Mouse (Mus musculus): ENCODE measurements around the gene Ehhadh. TPM values are rescaled to one million over a fixed set of nuclear protein-coding genes. Genes with fewer than 3 reads are reported as not detected.

The Ehhadh gene
- total RNA-seq (2021): 1 to 10 TPM; 5.7 to 6.8 TPM
- long read RNA-seq, experiment 1, transcript Ehhadh-201 (7 exons, 2,981 nt): major isoform, 5 of 5 reads
- long read RNA-seq, experiment 1, partial matches to known transcripts: 0 of 5 reads
- long read RNA-seq, experiment 1, other reads (novel, unspliced or antisense): 0 of 5 reads
- long read RNA-seq, experiment 2, transcript Ehhadh-201 (7 exons, 2,981 nt): major isoform, 8 of 10 reads
- long read RNA-seq, experiment 2, partial matches to known transcripts: 0 of 10 reads
- long read RNA-seq, experiment 2, other reads (novel, unspliced or antisense): 2 of 10 reads

- peak; percentile 89 for DNase-seq
- Histone ChIP-seq H3K4me3 (peak within 1 kb of the TSS; percentile 80), H3K27ac (peak within 1 kb of the TSS; percentile 91)
- 0 out of 2 replicates have a peak, but pooled peaks have one; percentile 13 for TF ChIP-seq CTCF (IDR thresholded peaks at IDR 0.05)
- intact Hi-C loops (cut with DNase I): no loop called here
These were observed at the start of gene Ehhadh for GRCm38 (mm10) chr16:21787516-21788353. Ehhadh (minus strand) TSS chr16:21787807.

GRCm38 (mm10) chr16:21836311-21837072 is 48.9 kb upstream of the Ehhadh start:
- Histone ChIP-seq H3K4me3 (peak overlapping the region; percentile 39), H3K27ac (no peak overlapping the region)
- intact Hi-C loops (cut with DNase I): loop anchor here (5.0 kb wide), 2 partner anchors 186 to 286 kb away; no protein-coding TSS in a partner anchor
- DNase-seq: no peak
- peak; percentile 57 for TF ChIP-seq CTCF (IDR thresholded peaks at IDR 0.05)

GRCm38 (mm10) chr16:21835584-21835931 is 48.0 kb upstream of the Ehhadh start:
- Histone ChIP-seq H3K27ac (no peak overlapping the region), H3K4me3 (no peak overlapping the region)
- no peak for DNase-seq
- intact Hi-C loops (cut with DNase I): loop anchor here (5.0 kb wide), 2 partner anchors 187 to 287 kb away; no protein-coding TSS in a partner anchor
- TF ChIP-seq CTCF (IDR thresholded peaks at IDR 0.05): no peak

GRCm38 (mm10) chr16:21834866-21835583 is 47.4 kb upstream of the Ehhadh start:
- intact Hi-C loops (cut with DNase I): loop anchor here (5.0 kb wide), 2 partner anchors 187 to 287 kb away; no protein-coding TSS in a partner anchor
- no peak overlapping the region for H3K27ac ChIP-seq
- H3K4me3 ChIP-seq: no peak overlapping the region
- no peak for TF ChIP-seq CTCF (IDR thresholded peaks at IDR 0.05)
- DNase-seq: no peak

GRCm38 (mm10) chr16:21833970-21834369 is 46.4 kb upstream of the Ehhadh start:
- Histone ChIP-seq H3K4me3 (no peak overlapping the region), H3K27ac (no peak overlapping the region)
- intact Hi-C loops (cut with DNase I): no loop called here
- no peak for TF ChIP-seq CTCF (IDR thresholded peaks at IDR 0.05)
- DNase-seq: no peak

GRCm38 (mm10) chr16:21833469-21833868 is 45.9 kb upstream of the Ehhadh start:
- Histone ChIP-seq H3K4me3 (no peak overlapping the region), H3K27ac (no peak overlapping the region)
- TF ChIP-seq CTCF (IDR thresholded peaks at IDR 0.05): 0 out of 2 replicates have a peak, but pooled peaks have one; percentile 1
- intact Hi-C loops (cut with DNase I): no loop called here
- DNase-seq: no peak

GRCm38 (mm10) chr16:21831764-21832163 is 44.2 kb upstream of the Ehhadh start:
- TF ChIP-seq CTCF (IDR thresholded peaks at IDR 0.05): no peak
- Histone ChIP-seq H3K4me3 (no peak overlapping the region), H3K27ac (no peak overlapping the region)
- DNase-seq: no peak
- intact Hi-C loops (cut with DNase I): no loop called here

- no peak overlapping the region for H3K4me3 ChIP-seq
- no peak for TF ChIP-seq CTCF (IDR thresholded peaks at IDR 0.05)
- H3K27ac ChIP-seq: no peak overlapping the region
- no peak for DNase-seq
- intact Hi-C loops (cut with DNase I): no loop called here
These were observed 43.2 kb upstream of the Ehhadh start for GRCm38 (mm10) chr16:21830784-21831183.

GRCm38 (mm10) chr16:21829711-21830110 is 42.1 kb upstream of the Ehhadh start:
- no peak overlapping the region for H3K27ac ChIP-seq
- no peak for TF ChIP-seq CTCF (IDR thresholded peaks at IDR 0.05)
- intact Hi-C loops (cut with DNase I): no loop called here
- no peak overlapping the region for H3K4me3 ChIP-seq
- DNase-seq: no peak

GRCm38 (mm10) chr16:21827581-21827980 is 40.0 kb upstream of the Ehhadh start:
- intact Hi-C loops (cut with DNase I): no loop called here
- TF ChIP-seq CTCF (IDR thresholded peaks at IDR 0.05): no peak

GRCm38 (mm10) chr16:21827153-21827552 is 39.5 kb upstream of the Ehhadh start:
- intact Hi-C loops (cut with DNase I): no loop called here
- no peak for DNase-seq
- no peak overlapping the region for H3K27ac ChIP-seq
- no peak overlapping the region for H3K4me3 ChIP-seq
- no peak for TF ChIP-seq CTCF (IDR thresholded peaks at IDR 0.05)

More at GRCm38 (mm10) chr16:21827581-21827980, 40.0 kb upstream of the Ehhadh start:
- DNase-seq: no peak
- H3K27ac ChIP-seq: no peak overlapping the region
- H3K4me3 ChIP-seq: no peak overlapping the region

- intact Hi-C loops (cut with DNase I): no loop called here
- no peak for TF ChIP-seq CTCF (IDR thresholded peaks at IDR 0.05)
- DNase-seq: no peak
- no peak overlapping the region for H3K4me3 ChIP-seq
- H3K27ac ChIP-seq: no peak overlapping the region
These were observed 38.0 kb upstream of the Ehhadh start for GRCm38 (mm10) chr16:21825612-21826031.
